Mouse (Mus musculus): ENCODE measurements at regions not wholly inside any gene's neighbourhood (a gene's known extent, or its start where the extent isn't known, plus 50 kb on each side); places are given as distances from the start of the nearest gene placed in this dataset.
"Not testable (repeated sequence)": the region's sequence is repeated elsewhere in the genome, so short reads cannot be mapped to it uniquely, and the experiment has no call there.

DNA sequence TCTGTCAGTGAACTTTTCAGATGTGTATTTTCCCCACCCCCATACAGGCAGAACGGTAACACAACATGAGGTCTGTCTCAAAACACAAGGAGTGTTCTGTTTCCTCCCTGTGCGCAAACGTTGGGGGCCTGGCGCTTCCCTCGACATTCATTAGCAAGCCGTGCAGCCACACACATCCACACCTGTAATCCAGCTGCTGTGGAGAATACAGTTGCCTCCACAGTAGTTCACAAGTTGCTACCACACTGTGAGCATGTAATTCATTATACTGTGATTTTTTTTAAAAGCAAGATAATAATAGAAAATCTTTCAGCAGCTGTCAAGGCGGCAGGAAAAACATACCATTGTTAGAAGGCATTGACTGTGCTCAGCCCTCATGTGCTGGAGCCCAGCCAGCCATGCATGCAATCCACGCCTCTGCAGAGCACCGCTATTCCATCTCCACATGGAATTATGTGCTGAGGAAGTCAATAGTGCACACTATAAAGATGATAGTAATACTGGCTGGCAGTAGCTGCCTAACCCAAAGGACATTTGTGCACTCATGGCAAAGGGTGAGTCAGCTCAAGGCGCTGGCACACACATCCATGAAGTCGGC lies 586.1 kb upstream of the Sox11 start:
- no peaks in the 10 kb centered on the region for H3K36me3 ChIP-seq (ENCODE audit: control insufficient read depth, insufficient read depth, low read length)
- peak overlapping the region; percentile 40; the same call in 1 of the 2 replicates for H3K27ac ChIP-seq (ENCODE audit: low read depth, low read length)
- no peak for ATAC-seq (ENCODE audit: low read depth)
- no peak overlapping the region for H3K4me3 ChIP-seq (ENCODE audit: low read depth, low read length)
- H3K27me3 ChIP-seq (ENCODE audit: control insufficient read depth, insufficient read depth, low read length), result no peaks in the 10 kb centered on the region
- H3K9ac ChIP-seq (replicated peaks; ENCODE audit: low read depth, low read length), result no peak overlapping the region
- no peaks in the 10 kb centered on the region for H3K9me3 ChIP-seq (ENCODE audit: control insufficient read depth, low read length)
- WGBS, result 51% methylated on average over 11 of the region's 11 CpGs
- H3K4me2 ChIP-seq (ENCODE audit: low read depth, low read length), result no peak overlapping the region
- H3K4me1 ChIP-seq (ENCODE audit: control insufficient read depth, insufficient read depth, low read length), result no peaks in the 10 kb centered on the region; the same call in 1 of the 2 replicates

DNA sequence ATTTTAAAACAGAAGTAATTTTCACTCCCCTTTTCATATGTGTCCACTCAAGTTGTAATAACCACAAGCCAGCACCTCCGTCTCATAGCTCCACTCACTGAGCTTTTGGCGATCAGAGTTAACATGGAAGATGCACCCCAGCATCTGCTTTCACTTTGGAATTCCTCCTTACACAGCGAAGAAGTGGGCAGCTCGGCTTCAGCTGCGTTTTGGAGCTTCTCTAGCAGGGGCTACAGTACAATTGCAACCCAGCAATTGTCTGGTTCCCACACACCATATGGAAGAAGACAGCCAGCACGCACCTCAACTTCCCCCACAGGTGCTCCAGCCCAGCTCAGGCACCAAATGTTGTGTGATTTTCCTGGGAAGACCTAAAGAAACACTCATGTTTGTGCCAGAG lies 584.4 kb upstream of the Sox11 start:
- no peaks in the 10 kb centered on the region for H3K4me1 ChIP-seq (ENCODE audit: control insufficient read depth, insufficient read depth, low read length)
- no peaks in the 10 kb centered on the region for H3K27me3 ChIP-seq (ENCODE audit: control insufficient read depth, insufficient read depth, low read length)
- no peak overlapping the region for H3K9ac ChIP-seq (replicated peaks; ENCODE audit: low read depth, low read length)
- no peak for ATAC-seq (ENCODE audit: low read depth)
- no peaks in the 10 kb centered on the region for H3K9me3 ChIP-seq (ENCODE audit: control insufficient read depth, low read length)
- H3K4me2 ChIP-seq (ENCODE audit: low read depth, low read length), result no peak overlapping the region
- H3K36me3 ChIP-seq (ENCODE audit: control insufficient read depth, insufficient read depth, low read length), result no peaks in the 10 kb centered on the region
- no peak overlapping the region for H3K27ac ChIP-seq (ENCODE audit: low read depth, low read length)
- H3K4me3 ChIP-seq (ENCODE audit: low read depth, low read length), result no peak overlapping the region
- WGBS, result 93% methylated on average over 6 of the region's 6 CpGs

DNA sequence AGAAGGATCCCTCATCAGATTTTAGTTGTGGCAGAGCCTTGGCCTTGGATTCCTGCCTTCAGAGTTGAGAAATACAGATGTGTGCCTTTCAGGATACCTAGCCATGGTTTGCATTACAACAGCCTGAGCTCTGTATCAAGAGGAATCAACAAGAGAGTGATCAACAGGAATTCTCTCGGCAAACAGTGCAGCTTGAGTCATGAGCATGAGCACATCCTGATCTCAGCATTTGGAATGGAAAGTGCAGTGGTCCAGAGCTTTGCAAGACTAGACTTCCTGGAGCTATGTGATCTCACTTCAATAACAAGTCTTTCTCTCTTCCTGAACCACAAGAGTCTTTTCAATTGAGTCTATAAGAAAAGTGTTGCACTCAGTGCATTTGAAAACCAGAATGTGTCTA lies 578.2 kb upstream of the Sox11 start:
- H3K36me3 ChIP-seq (ENCODE audit: control insufficient read depth, insufficient read depth, low read length), result no peaks in the 10 kb centered on the region
- H3K4me1 ChIP-seq (ENCODE audit: control insufficient read depth, insufficient read depth, low read length), result no peaks in the 10 kb centered on the region
- no peak overlapping the region for H3K4me3 ChIP-seq (ENCODE audit: low read depth, low read length)
- H3K9me3 ChIP-seq (ENCODE audit: control insufficient read depth, low read length), result no peaks in the 10 kb centered on the region
- H3K4me2 ChIP-seq (ENCODE audit: low read depth, low read length), result no peak overlapping the region
- 86% methylated on average over 1 of the region's 1 CpGs for WGBS
- H3K27me3 ChIP-seq (ENCODE audit: control insufficient read depth, insufficient read depth, low read length), result no peaks in the 10 kb centered on the region
- H3K9ac ChIP-seq (replicated peaks; ENCODE audit: low read depth, low read length), result no peak overlapping the region
- no peak for ATAC-seq (ENCODE audit: low read depth)
- H3K27ac ChIP-seq (ENCODE audit: low read depth, low read length), result no peak overlapping the region

DNA sequence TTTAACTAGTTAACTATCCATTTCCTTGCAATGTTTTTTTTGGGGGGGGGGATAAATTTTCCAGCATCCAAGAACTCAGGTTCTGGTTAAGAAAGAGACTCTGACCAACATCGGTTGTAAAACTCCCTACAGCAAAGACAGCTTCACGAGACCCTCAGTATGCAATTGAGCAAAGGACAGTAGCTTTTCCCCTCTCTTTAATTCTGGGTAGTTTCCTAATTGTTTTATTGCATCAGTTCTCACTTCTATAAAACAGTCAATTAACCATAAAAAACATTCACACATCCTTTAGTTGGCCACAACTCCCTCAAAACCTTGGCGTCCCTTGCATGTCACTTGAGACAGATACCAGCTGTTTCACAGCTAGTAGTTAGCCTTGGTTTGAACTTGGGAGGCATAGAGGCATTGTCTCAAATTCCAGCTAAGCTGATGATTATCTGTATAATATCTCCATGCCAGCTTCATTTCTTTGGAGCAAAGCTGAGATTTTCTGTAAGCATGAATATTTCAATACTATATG lies 574.1 kb upstream of the Sox11 start:
- no peak overlapping the region for H3K4me3 ChIP-seq (ENCODE audit: low read depth, low read length)
- H3K36me3 ChIP-seq (ENCODE audit: control insufficient read depth, insufficient read depth, low read length), result no peaks in the 10 kb centered on the region
- H3K4me2 ChIP-seq (ENCODE audit: low read depth, low read length), result no peak overlapping the region
- H3K27me3 ChIP-seq (ENCODE audit: control insufficient read depth, insufficient read depth, low read length), result no peaks in the 10 kb centered on the region
- WGBS, result 14% methylated on average over 3 of the region's 3 CpGs
- no peak overlapping the region for H3K27ac ChIP-seq (ENCODE audit: low read depth, low read length)
- H3K9ac ChIP-seq (replicated peaks; ENCODE audit: low read depth, low read length), result no peak overlapping the region
- ATAC-seq (ENCODE audit: low read depth), result no peak
- no peaks in the 10 kb centered on the region for H3K9me3 ChIP-seq (ENCODE audit: control insufficient read depth, low read length)
- no peaks in the 10 kb centered on the region for H3K4me1 ChIP-seq (ENCODE audit: control insufficient read depth, insufficient read depth, low read length)

DNA sequence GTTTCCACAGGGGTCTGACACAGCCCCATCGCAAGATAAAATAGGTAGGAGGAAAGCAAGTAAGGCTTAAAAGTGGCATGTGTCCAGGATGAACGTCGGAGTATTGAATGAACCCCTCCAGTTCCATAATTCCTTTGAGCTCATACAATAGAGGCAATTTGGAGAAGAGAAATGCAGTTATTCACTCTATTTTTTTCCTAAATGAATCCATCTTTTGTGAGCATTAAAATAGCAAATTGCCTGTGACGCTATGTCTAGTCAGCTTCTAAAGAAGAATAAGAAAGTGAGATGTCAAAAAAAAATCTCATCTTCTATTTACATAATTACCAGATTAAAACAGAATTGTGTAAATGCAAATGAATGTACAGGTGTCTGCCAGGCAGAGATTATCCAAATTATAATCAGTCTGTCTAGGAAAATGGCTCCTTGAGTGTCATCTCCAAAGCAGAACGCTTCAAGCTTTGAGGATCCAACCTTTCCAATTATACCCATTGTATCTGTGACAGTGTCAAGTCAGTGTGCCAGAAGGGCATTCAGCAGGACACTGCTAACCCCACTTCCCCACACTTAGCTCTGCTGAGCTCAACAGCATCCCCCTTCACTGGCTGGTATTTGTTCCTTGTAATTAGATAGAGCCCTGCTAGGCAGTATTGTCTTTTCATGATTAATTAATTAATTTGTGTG lies 567.2 kb upstream of the Sox11 start:
- no peaks in the 10 kb centered on the region for H3K4me1 ChIP-seq (ENCODE audit: control insufficient read depth, insufficient read depth, low read length)
- no peak for ATAC-seq (ENCODE audit: low read depth)
- H3K27ac ChIP-seq (ENCODE audit: low read depth, low read length), result no peak overlapping the region
- no peaks in the 10 kb centered on the region for H3K36me3 ChIP-seq (ENCODE audit: control insufficient read depth, insufficient read depth, low read length)
- no peaks in the 10 kb centered on the region for H3K9me3 ChIP-seq (ENCODE audit: control insufficient read depth, low read length)
- H3K4me3 ChIP-seq (ENCODE audit: low read depth, low read length), result no peak overlapping the region
- H3K27me3 ChIP-seq (ENCODE audit: control insufficient read depth, insufficient read depth, low read length), result no peaks in the 10 kb centered on the region
- no peak overlapping the region for H3K9ac ChIP-seq (replicated peaks; ENCODE audit: low read depth, low read length)
- no peak overlapping the region for H3K4me2 ChIP-seq (ENCODE audit: low read depth, low read length)
- WGBS, result 79% methylated on average over 5 of the region's 5 CpGs

DNA sequence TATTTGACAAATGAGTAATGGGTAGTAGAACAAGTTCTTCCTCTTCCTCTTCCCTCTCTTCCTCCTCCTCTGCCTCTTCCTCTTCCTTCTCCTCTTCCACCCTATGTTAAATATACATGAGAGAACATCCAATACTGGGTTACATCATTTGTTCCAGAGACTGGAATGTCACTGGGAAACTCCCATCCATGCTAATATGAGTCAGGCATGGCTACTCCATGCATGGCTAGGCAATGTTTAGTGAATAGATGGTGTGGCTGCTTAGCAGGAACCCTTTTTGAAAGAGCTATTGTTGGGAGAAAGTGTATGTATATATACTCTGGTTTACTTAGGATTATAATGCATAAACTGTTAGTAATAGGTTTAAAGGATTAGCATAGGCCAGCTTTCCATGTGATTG lies 554.3 kb upstream of the Sox11 start:
- not testable (repeated sequence) for H3K27me3 ChIP-seq (ENCODE audit: control insufficient read depth, insufficient read depth, low read length); H3K4me2 ChIP-seq (ENCODE audit: low read depth, low read length); H3K9ac ChIP-seq (replicated peaks; ENCODE audit: low read depth, low read length); H3K4me3 ChIP-seq (ENCODE audit: low read depth, low read length); H3K27ac ChIP-seq (ENCODE audit: low read depth, low read length); H3K36me3 ChIP-seq (ENCODE audit: control insufficient read depth, insufficient read depth, low read length); ATAC-seq (ENCODE audit: low read depth); H3K9me3 ChIP-seq (ENCODE audit: control insufficient read depth, low read length); H3K4me1 ChIP-seq (ENCODE audit: control insufficient read depth, insufficient read depth, low read length)

DNA sequence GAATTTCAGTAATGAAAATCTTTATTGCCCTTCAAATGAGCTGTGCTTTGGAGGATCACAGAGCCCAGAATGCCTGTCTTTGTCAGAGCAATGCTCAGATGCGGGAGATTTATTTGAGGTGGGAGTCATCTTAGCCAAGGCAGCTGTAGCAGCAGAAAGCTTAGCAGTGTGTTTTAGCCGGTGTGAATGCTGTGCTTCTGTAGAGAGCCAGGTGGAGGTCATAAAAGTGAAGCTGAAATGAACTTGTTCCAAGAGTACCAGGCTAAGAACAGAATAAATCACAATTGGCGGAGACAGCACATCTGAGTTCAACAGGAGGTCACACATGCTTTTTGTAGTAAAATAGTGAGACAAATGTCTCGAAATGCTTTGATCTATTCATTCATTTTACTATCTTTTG lies 539.3 kb upstream of the Sox11 start:
- ATAC-seq (ENCODE audit: low read depth), result no peak; the same call in 1 of the 2 replicates
- no peak overlapping the region for H3K27ac ChIP-seq (ENCODE audit: low read depth, low read length)

DNA sequence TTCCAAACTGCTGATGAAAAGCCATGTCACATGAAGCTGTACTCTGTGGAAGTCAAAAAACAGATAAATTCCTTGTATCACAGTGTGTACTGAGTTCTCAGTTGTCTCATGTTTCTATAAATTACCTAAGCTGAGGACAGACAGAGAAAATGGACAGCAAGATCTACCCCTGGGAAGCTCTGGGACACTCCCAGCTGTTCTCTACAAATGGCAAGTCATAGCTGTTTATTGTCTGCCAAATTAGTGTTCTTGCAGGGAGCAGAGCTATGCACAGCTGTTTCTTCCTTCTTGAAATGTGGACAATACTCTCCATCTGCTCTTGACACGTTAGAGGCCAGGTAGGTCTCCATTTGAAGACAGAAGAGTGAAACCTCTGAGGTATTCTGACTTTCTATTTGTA lies 524.0 kb upstream of the Sox11 start:
- ATAC-seq (ENCODE audit: low read depth), result no peak
- no peaks in the 10 kb centered on the region for H3K36me3 ChIP-seq (ENCODE audit: control insufficient read depth, insufficient read depth, low read length)

More for the DNA sequence above, 539.3 kb upstream of the Sox11 start:
- Histone ChIP-seq H3K9ac (replicated peaks; ENCODE audit: low read depth, low read length) (no peak overlapping the region), H3K4me3 (ENCODE audit: low read depth, low read length) (no peak overlapping the region), H3K36me3 (ENCODE audit: control insufficient read depth, insufficient read depth, low read length) (no peaks in the 10 kb centered on the region), H3K4me2 (ENCODE audit: low read depth, low read length) (no peak overlapping the region), H3K4me1 (ENCODE audit: control insufficient read depth, insufficient read depth, low read length) (no peaks in the 10 kb centered on the region), H3K27me3 (ENCODE audit: control insufficient read depth, insufficient read depth, low read length) (no peaks in the 10 kb centered on the region), H3K9me3 (ENCODE audit: control insufficient read depth, low read length) (no peaks in the 10 kb centered on the region)
- WGBS, result 27% methylated on average over 4 of the region's 4 CpGs

DNA sequence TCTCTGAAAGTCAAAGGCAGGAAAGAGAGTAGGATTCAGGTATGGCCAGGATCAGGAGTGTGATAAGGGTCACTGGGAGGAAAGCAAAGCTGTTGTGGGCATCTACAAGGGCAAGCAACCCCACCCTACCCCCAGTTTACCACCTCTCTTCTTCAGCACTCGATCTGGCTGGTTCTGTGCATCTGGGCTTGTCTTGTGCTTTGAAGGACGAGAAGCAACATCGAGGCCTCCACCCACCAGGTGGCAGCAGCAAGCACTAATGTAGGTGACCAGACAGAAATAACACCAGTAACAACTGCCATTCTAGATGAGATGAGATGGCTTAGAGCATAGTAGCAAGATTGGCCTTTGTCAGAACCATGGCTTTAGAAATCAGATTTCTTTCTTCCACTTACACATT lies 507.2 kb upstream of the Sox11 start:
- Histone ChIP-seq H3K36me3 (ENCODE audit: control insufficient read depth, insufficient read depth, low read length) (no peaks in the 10 kb centered on the region), H3K9ac (replicated peaks; ENCODE audit: low read depth, low read length) (no peak overlapping the region), H3K4me3 (ENCODE audit: low read depth, low read length) (no peak overlapping the region), H3K27me3 (ENCODE audit: control insufficient read depth, insufficient read depth, low read length) (no peaks in the 10 kb centered on the region), H3K4me1 (ENCODE audit: control insufficient read depth, insufficient read depth, low read length) (no peaks in the 10 kb centered on the region), H3K9me3 (ENCODE audit: control insufficient read depth, low read length) (no peaks in the 10 kb centered on the region), H3K4me2 (ENCODE audit: low read depth, low read length) (no peak overlapping the region), H3K27ac (ENCODE audit: low read depth, low read length) (no peak overlapping the region)
- no peak for ATAC-seq (ENCODE audit: low read depth)
- WGBS, result 82% methylated on average over 3 of the region's 3 CpGs

More for the DNA sequence above, 524.0 kb upstream of the Sox11 start:
- H3K4me1 ChIP-seq (ENCODE audit: control insufficient read depth, insufficient read depth, low read length), result no peaks in the 10 kb centered on the region
- no peaks in the 10 kb centered on the region for H3K9me3 ChIP-seq (ENCODE audit: control insufficient read depth, low read length)
- 53% methylated on average over 1 of the region's 1 CpGs for WGBS
- H3K27ac ChIP-seq (ENCODE audit: low read depth, low read length), result no peak overlapping the region
- no peak overlapping the region for H3K9ac ChIP-seq (replicated peaks; ENCODE audit: low read depth, low read length)
- H3K27me3 ChIP-seq (ENCODE audit: control insufficient read depth, insufficient read depth, low read length), result no peaks in the 10 kb centered on the region
- H3K4me3 ChIP-seq (ENCODE audit: low read depth, low read length), result no peak overlapping the region
- no peak overlapping the region for H3K4me2 ChIP-seq (ENCODE audit: low read depth, low read length)

Measured in neural tube, embryonic 14.5 days (tissue).